Mouse (Mus musculus): ENCODE measurements around the gene Abcg8.

DNA sequence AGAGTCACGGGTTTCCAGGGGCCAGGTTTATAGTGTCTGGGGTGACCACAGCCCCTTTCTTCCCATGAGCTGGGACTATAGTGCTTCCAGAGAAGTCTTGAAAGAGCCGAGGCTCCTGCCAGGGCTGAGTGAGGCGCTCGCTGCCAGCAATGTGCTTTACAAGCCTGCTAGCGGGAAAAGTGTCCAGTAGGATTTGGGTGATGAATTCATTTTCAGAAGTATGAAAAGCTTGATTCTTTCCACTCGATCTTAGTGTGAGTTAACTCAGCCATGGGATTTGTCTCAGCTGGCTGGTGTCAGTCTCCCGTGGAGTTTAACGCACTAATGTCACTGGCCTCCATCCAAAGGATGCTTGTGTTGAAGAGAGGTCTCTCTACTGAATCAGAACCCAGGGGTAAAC is 39.8 kb upstream of the Abcg8 start:
- no peak for TF ChIP-seq CTCF (IDR thresholded peaks at IDR 0.05; ENCODE audit: low read depth)
- no peak for TF ChIP-seq EP300 (optimal IDR thresholded peaks at IDR 0.05)

All from stomach, postnatal 0 days (tissue).